Mouse (Mus musculus) testis, postnatal 14 days (tissue): ENCODE data around the gene Asb15.

ENCODE experiments used
- DNase-seq: peaks from one replicate; pipeline ENCODE4 v3.0.0; 2021; ENCODE audit warnings: low spot score

Asb15 gene

GRCm38 (mm10) chr6:24608129-24608528, 80.2 kb downstream of the Asb15 start:
- DNase-seq = no peak

- DNase-seq = no peak
Measured at GRCm38 (mm10) chr6:24608682-24609081, 80.7 kb downstream of the Asb15 start.

- no peak for DNase-seq
Measured at GRCm38 (mm10) chr6:24609531-24609930, 81.6 kb downstream of the Asb15 start.

- DNase-seq = no peak
Measured at GRCm38 (mm10) chr6:24610358-24610757, 82.4 kb downstream of the Asb15 start.

- DNase-seq = no peak
Measured at GRCm38 (mm10) chr6:24612074-24612755, 84.3 kb downstream of the Asb15 start.

- DNase-seq = no peak
Measured at GRCm38 (mm10) chr6:24613346-24613745, 85.4 kb downstream of the Asb15 start.

- DNase-seq = no peak
Measured at GRCm38 (mm10) chr6:24613918-24614317, 86.0 kb downstream of the Asb15 start.

GRCm38 (mm10) chr6:24616746-24617145, 88.8 kb downstream of the Asb15 start:
- no peak for DNase-seq

- DNase-seq = no peak
Measured at GRCm38 (mm10) chr6:24619285-24620045, 91.5 kb downstream of the Asb15 start.

GRCm38 (mm10) chr6:24620936-24621335, 93.0 kb downstream of the Asb15 start:
- DNase-seq = no peak

GRCm38 (mm10) chr6:24622098-24622497, 94.2 kb downstream of the Asb15 start:
- no peak for DNase-seq
